Mouse (Mus musculus) neural tube, embryonic 15.5 days (tissue): ENCODE data around the gene Rnf126. TPM values are rescaled to one million over a fixed set of nuclear protein-coding genes. Genes with fewer than 3 reads are reported as not detected.

Experiments
- ATAC-seq: fragments of 200-750 bp; cut with Nextera tagmentation; 2 replicates; pipeline ENCODE4 v1.8.0; 2017; ENCODE audit warnings: mild to moderate bottlenecking, moderate TSS enrichment, moderate library complexity; ENCODE audit not compliant: low FRiP score
- H3K27ac ChIP-seq: fragments of 300-500 bp; sonication (generic); replicated peaks from 2 replicates; pipeline ENCODE4 v1.5.1; 2015; ENCODE audit warnings: mild to moderate bottlenecking, inconsistent platforms
- H3K27me3 ChIP-seq: fragments of 300-500 bp; sonication (generic); replicated peaks from 2 replicates; pipeline ENCODE4 v1.6.1; 2015; ENCODE audit warnings: inconsistent platforms
- H3K36me3 ChIP-seq: fragments of 300-500 bp; sonication (generic); 2 replicates; pipeline ENCODE4 v1.6.1; 2015; ENCODE audit warnings: inconsistent platforms
- H3K4me1 ChIP-seq: fragments of 300-500 bp; sonication (generic); 2 replicates; pipeline ENCODE4 v1.6.1; 2015; ENCODE audit warnings: inconsistent platforms
- H3K4me2 ChIP-seq: fragments of 300-500 bp; sonication (generic); 2 replicates; pipeline ENCODE4 v1.6.1; 2015; ENCODE audit warnings: inconsistent platforms, mild to moderate bottlenecking, moderate library complexity
- H3K4me3 ChIP-seq: fragments of 300-500 bp; sonication (generic); replicated peaks from 2 replicates; pipeline ENCODE4 v1.5.1; 2015; ENCODE audit warnings: mild to moderate bottlenecking, inconsistent platforms
- H3K9ac ChIP-seq: fragments of 300-500 bp; sonication (generic); replicated peaks from 2 replicates; pipeline ENCODE4 v1.6.1; 2015; ENCODE audit warnings: mild to moderate bottlenecking, inconsistent platforms
- H3K9me3 ChIP-seq: fragments of 300-500 bp; sonication (generic); replicated peaks from 2 replicates; pipeline ENCODE4 v1.6.1; 2016; ENCODE audit warnings: inconsistent platforms
- WGBS: fragments of 180-500 bp; shearing (Covaris S2); methylation state at CpG from one replicate; pipeline ENCODE4 v1.1.7; 2015; ENCODE audit warnings: mixed read lengths; 5-methylcytosine and 5-hydroxymethylcytosine counted together
- polyA plus RNA-seq: library from polyadenylated mRNA; unstranded; fragments of >200 nt; fragmentation: Nextera tagmentation; extraction: Ambion mirVana; gene quantifications from 2 replicates; pipeline ENCODE4 v1.2.1, GENCODE M21; 2015

Rnf126 gene
- polyA plus RNA-seq, 1 experiment from 2014 or later: 110 TPM

DNA sequence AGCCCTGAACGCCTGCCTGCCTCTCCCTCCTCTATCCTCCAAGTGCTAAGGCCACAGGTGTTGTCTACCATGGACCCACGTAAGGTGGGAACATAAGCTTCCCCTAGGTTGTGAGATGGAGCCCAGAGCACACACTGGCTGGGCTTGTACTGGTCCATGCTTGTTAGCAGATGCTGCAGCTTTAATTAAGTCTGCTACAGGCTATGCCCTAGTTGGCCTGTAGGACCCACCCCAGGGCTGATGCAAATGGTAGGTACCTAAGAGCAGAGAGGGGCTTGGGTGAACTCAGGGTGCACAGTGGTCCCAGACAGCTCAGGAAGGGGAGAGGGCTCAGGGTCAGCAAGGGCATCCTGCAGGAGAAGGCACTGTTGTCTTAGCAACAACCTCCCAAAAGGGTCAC lies 22.8 kb upstream of the Rnf126 start:
- no peak overlapping the region for H3K4me2 ChIP-seq
- H3K36me3 ChIP-seq: no peaks in the 10 kb centered on the region
- no peak overlapping the region for H3K9ac ChIP-seq
- no peaks in the 10 kb centered on the region for H3K9me3 ChIP-seq
- H3K4me3 ChIP-seq: no peak overlapping the region
- no peak overlapping the region for H3K27ac ChIP-seq
- peaks cover 13% of the 10 kb centered on the region for H3K4me1 ChIP-seq
- 56% methylated on average over 2 of the region's 2 CpGs for WGBS
- 0 out of 2 replicates have a peak, but pooled peaks cover 5% of the 10 kb centered on the region for H3K27me3 ChIP-seq
- ATAC-seq: no peak

DNA sequence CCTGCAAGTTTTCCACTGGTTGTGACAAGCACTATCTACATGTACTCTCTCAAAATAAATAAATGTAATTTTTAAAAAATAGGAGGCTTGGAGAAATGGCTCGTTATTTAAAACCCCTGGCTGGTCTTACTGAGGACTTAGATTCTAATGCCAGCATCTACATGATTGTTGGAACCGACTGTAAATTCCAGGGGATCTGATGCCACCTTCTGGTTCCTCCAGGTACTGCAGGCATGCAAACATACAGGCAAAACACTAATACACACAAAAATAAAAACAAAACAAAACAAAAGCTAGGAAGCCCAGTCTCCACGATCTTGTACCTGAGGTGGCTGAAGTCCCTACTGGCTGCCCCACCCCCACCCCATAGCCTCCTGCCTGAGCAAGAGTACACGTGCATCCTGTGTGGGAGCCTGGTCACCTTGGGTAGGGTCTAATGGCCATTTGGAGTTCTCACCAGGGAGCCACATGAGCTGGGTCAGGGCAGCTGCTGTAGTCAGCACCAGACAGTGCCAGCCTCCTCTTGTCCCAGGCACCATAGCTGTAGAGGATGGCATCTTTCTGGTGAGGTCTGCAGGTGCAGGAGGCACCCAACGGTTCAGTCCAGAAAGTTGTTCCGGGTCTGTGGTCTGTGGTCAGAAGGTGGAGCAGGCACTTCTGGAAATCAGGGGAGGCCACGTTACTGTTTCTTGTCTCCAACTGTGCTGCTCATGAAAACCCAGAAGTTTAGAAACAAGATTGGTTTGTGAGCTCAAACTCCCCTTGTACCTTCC lies 21.8 kb upstream of the Rnf126 start:
- H3K9ac ChIP-seq: no peak overlapping the region
- H3K9me3 ChIP-seq: no peaks in the 10 kb centered on the region
- 0 out of 2 replicates have a peak, but pooled peaks cover 5% of the 10 kb centered on the region for H3K27me3 ChIP-seq
- no peaks in the 10 kb centered on the region for H3K36me3 ChIP-seq
- H3K4me2 ChIP-seq: no peak overlapping the region
- peaks cover 9% of the 10 kb centered on the region for H3K4me1 ChIP-seq
- no peak overlapping the region for H3K27ac ChIP-seq
- WGBS: 38% methylated on average over 7 of the region's 7 CpGs
- H3K4me3 ChIP-seq: no peak overlapping the region
- no peak for ATAC-seq

DNA sequence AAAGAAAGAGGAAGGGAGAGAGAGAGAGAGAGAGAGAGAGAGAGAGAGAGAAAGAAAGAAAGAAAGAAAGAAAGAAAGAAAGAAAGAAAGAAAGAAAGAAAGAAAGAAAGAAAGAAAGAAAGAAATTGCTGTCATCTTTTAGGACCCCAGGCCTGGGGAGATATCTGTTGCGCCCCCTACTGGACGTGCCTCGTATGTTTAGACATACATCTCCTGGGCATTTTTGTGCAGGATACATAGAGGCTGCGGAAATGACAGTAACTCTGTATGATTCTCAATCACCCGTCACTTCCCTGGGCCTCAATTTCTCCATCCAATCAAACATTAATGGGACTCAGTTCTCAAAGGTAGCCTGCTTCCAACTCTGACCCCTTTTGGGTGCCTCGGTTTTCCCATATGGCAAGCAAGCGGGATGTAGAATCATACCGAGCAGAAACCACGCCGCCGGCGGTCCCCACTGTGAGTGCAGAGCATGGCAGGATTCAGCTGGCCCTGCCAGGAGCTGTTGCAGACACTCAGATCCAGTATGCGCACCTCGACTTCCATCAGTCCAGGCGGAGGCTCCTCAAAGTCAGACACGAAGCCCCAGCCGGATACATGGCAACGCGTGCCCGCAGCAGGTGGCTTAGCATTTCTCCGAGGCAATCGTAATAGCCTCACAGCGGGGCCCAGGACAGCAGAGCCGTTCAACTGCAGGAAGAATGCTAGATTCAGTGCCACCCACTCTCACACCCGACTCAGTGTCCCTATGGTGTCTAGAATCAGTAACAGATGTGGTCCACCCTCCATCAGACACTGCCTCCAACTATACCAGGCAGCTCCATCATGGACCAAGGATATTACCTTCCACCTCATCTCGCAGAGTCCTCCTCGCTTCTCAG lies 17.4 kb upstream of the Rnf126 start:
- no peak for ATAC-seq
- H3K9me3 ChIP-seq: no peaks in the 10 kb centered on the region
- H3K4me1 ChIP-seq: peaks cover 20% of the 10 kb centered on the region
- H3K27ac ChIP-seq: no peak overlapping the region
- 31% methylated on average over 27 of the region's 27 CpGs for WGBS
- no peak overlapping the region for H3K9ac ChIP-seq
- no peak overlapping the region for H3K4me3 ChIP-seq
- no peaks in the 10 kb centered on the region for H3K36me3 ChIP-seq
- peaks cover 17% of the 10 kb centered on the region for H3K27me3 ChIP-seq
- H3K4me2 ChIP-seq: no peak overlapping the region

DNA sequence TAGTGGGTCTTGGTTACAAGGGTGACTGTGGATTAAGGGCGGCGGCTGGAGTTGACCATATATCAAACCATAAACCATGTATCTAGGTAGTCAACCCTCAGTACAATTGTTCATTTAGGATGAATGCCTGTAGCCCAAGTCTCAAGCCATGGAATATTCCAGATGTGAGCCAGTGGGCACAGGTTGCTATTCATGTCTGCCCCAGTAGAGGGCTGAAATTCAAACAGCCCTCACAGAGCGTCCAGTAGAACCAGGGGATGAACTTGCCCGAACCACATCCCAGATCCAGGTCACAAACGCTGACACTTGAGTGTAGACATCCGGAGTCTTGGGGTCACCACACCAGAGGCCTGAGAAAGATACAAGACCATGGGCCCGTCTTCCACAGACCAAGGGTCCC lies 16.3 kb upstream of the Rnf126 start:
- Histone ChIP-seq H3K9me3 (no peaks in the 10 kb centered on the region), H3K4me2 (no peak overlapping the region), H3K4me3 (no peak overlapping the region), H3K4me1 (peaks cover 24% of the 10 kb centered on the region), H3K27ac (no peak overlapping the region), H3K9ac (no peak overlapping the region), H3K36me3 (no peaks in the 10 kb centered on the region), H3K27me3 (peaks cover 28% of the 10 kb centered on the region)
- WGBS: 76% methylated on average over 7 of the region's 7 CpGs
- no peak for ATAC-seq

DNA sequence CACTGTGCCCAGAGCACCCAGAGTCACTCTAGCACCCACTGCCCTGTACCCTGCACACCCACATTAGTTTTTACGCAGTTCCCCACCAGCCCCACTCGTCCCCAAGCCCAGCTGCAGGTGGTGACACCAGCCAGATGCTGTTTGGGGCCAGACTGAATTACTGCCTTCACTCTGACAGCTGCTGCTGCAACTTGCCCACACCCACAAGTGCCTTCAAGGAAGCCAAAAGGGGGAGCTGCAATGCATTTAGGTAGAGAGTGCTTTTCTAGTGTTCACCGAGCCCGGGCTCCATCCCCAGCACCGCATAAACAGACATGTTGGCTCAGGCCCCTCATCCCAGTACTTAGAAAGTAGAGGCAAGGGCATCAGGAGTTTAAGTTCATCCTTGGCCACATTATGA lies 15.2 kb upstream of the Rnf126 start:
- Histone ChIP-seq H3K4me1 (peaks cover 35% of the 10 kb centered on the region), H3K27ac (no peak overlapping the region), H3K4me3 (no peak overlapping the region), H3K9me3 (no peaks in the 10 kb centered on the region), H3K36me3 (no peaks in the 10 kb centered on the region), H3K27me3 (peaks cover 39% of the 10 kb centered on the region), H3K9ac (no peak overlapping the region), H3K4me2 (no peak overlapping the region)
- 55% methylated on average over 5 of the region's 5 CpGs for WGBS
- ATAC-seq: no peak

DNA sequence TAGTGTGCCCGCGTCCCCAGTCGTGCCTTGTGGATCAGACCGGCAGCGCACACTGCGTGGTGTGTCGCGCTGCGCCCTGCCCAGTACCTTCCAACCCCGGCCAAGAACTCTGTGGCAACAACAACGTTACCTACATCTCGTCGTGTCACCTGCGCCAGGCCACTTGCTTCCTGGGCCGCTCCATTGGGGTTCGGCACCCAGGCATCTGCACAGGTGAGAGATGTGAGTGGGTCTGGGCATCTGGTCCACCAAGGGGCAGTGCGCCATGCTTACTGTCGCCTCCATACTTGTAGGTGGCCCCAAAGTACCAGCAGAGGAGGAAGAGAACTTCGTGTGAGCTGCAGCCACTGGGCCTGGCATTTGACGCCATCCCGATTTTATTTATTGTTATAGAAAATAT lies 14.4 kb upstream of the Rnf126 start:
- peak overlapping the region; percentile 49 for H3K4me3 ChIP-seq
- ATAC-seq: peak; percentile 5; the same call in 1 of the 2 replicates
- H3K9ac ChIP-seq: no peak overlapping the region
- no peaks in the 10 kb centered on the region for H3K9me3 ChIP-seq
- no peaks in the 10 kb centered on the region for H3K36me3 ChIP-seq
- 27% methylated on average over 21 of the region's 21 CpGs for WGBS
- H3K4me2 ChIP-seq: peak overlapping the region; percentile 90
- no peak overlapping the region for H3K27ac ChIP-seq
- H3K27me3 ChIP-seq: peaks cover 46% of the 10 kb centered on the region
- peaks cover 37% of the 10 kb centered on the region for H3K4me1 ChIP-seq

DNA sequence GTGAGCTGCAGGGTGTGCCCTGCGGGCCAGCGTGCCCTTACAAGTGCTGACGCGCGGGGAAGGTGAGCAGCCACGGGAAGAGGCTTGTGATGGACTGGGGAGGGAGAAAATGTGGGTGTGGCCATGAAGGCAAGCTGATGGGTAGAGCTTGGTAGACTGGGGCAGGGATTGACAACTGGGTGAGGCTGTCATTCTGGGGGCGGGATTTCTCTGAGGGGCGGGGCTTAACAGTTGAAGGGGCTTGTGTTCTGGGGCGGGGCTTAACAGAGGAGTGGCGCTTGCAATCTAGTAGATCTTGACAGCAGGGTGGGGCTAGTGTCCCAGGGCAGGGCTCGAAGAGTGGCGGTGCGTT lies 13.9 kb upstream of the Rnf126 start:
- 0% methylated on average over 13 of the region's 13 CpGs for WGBS
- Histone ChIP-seq H3K9me3 (no peaks in the 10 kb centered on the region), H3K27ac (0 out of 2 replicates have a peak overlapping the region, but pooled peaks have one; percentile 45), H3K4me3 (peak overlapping the region; percentile 49), H3K4me1 (peaks cover 37% of the 10 kb centered on the region), H3K4me2 (peak overlapping the region; percentile 90), H3K27me3 (peaks cover 46% of the 10 kb centered on the region), H3K36me3 (no peaks in the 10 kb centered on the region), H3K9ac (peak overlapping the region; percentile 45)
- ATAC-seq: no peak; the same call in 1 of the 2 replicates

DNA sequence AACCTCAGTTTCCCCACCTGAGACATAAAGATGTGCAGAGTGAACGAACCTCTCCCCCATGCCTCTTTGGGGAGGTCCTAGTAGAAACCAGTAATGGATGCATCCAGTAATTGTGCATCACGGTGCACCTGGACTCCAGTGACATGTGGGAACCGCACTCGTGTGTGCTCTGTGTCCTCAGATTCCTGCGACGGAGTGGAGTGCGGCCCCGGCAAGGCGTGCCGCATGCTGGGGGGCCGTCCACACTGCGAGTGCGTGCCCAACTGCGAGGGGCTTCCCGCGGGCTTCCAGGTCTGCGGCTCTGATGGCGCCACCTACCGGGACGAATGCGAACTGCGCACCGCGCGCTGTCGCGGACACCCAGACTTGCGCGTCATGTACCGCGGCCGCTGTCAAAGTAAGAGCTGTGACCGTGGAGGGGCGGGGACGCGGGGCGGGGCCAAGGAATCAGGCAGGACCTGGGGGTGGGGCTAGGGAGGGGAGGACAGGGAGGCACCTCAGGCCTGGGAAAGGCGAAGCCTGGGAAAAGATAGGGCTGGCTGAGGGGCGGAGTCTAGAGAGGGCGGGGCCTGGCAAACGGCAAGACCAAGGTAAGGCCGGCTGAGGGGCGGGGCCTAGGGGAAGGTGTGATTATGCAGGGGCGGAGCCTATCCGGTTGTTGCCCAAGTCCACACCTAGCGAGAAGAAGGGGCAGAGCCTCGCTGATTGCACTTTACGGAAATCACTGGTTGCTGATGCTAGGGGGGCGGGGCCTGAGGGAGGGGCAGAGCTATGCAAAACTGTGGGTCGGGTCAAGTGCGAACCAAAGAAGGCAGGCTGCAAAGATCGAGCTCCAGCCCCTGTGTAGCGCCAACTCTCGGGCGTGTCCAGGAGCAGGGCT lies 13.3 kb upstream of the Rnf126 start:
- 2% methylated on average over 55 of the region's 55 CpGs for WGBS
- H3K4me3 ChIP-seq: peak overlapping the region; percentile 49
- peaks cover 45% of the 10 kb centered on the region for H3K27me3 ChIP-seq
- H3K27ac ChIP-seq: 0 out of 2 replicates have a peak overlapping the region, but pooled peaks have one; percentile 45
- peak; percentile 91 for ATAC-seq
- peak overlapping the region; percentile 90 for H3K4me2 ChIP-seq
- H3K9me3 ChIP-seq: no peaks in the 10 kb centered on the region
- H3K4me1 ChIP-seq: peaks cover 37% of the 10 kb centered on the region
- peak overlapping the region; percentile 45 for H3K9ac ChIP-seq
- H3K36me3 ChIP-seq: no peaks in the 10 kb centered on the region

DNA sequence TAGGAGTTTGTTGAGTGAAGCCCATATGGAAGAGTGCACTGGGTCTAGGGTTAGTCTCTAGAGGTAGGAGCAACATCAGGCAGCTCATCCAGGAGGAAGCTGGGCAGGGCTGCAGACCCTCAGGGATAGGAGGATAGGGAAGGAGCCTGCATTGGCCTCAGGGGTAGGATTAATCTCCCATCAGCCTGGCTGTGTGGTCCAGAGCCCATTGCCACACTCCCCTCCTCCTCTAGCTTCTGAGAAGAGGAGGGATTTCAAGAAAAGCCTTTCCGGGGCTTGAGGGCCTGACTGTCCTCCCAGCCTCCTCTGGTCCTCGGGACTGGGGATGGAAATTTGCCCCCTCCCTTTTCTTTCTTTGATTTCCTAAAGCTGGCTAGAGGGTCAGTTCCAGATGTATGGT lies 12.4 kb upstream of the Rnf126 start:
- no peak overlapping the region for H3K27ac ChIP-seq
- peaks cover 41% of the 10 kb centered on the region for H3K27me3 ChIP-seq
- H3K4me2 ChIP-seq: peak overlapping the region; percentile 90; the same call in 1 of the 2 replicates
- H3K4me3 ChIP-seq: no peak overlapping the region
- peaks cover 36% of the 10 kb centered on the region for H3K4me1 ChIP-seq
- H3K9ac ChIP-seq: no peak overlapping the region
- no peaks in the 10 kb centered on the region for H3K9me3 ChIP-seq
- ATAC-seq: no peak
- no peaks in the 10 kb centered on the region for H3K36me3 ChIP-seq
- WGBS: 19% methylated on average over 2 of the region's 2 CpGs

DNA sequence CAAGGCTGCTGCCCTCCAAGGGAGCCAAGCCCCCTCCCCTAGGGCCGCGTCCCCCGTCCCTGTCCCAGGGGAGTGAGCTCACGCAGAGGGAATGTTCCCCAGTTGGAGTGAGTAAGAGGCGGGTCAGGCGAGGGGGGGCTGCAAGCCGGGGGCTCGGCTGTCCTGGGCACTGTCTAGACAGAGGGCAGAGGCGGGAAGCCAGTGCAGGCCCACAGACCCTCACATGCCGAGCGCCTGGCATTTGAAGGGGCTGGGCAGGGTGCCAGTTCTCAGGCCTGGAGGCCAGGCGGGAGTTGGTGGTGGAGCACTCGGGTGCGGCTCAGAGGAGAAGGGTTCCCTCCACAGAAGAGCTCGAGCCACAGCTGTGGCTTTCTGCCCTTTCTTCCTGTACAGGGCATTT lies 11.3 kb upstream of the Rnf126 start:
- Histone ChIP-seq H3K27ac (no peak overlapping the region), H3K36me3 (no peaks in the 10 kb centered on the region), H3K9ac (no peak overlapping the region), H3K4me1 (peaks cover 34% of the 10 kb centered on the region), H3K9me3 (no peaks in the 10 kb centered on the region), H3K4me3 (no peak overlapping the region), H3K27me3 (peaks cover 41% of the 10 kb centered on the region), H3K4me2 (no peak overlapping the region)
- 7% methylated on average over 15 of the region's 15 CpGs for WGBS
- no peak for ATAC-seq

DNA sequence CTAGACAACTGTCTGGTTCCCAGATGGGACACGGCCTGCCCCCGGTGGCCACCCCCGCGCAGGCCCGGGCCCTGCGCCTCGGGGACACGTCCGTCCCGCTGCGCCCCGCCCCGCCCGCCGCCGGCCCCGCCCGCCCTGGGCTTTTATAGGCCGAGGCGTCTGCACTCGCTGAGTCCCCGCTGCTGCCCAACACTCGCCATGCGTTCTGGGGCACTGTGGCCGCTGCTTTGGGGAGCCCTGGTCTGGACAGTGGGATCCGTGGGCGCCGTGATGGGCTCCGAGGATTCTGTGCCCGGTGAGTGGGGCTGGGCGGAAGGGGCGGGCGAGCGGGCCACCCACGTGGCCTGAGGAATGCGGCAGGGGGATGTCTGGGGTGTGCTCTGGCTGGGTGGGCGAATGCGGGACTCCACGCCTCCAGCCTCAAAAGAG lies 10.4 kb upstream of the Rnf126 start, which contains the start of gene Fstl3:
Gene Fstl3 (plus strand): TSS at position 170 of the 429 bp plus-strand sequence.
- peaks cover 41% of the 10 kb centered on the region for H3K27me3 ChIP-seq
- H3K9ac ChIP-seq: peak within 1 kb of the TSS; percentile 20
- H3K4me1 ChIP-seq: peaks cover 34% of the 10 kb centered on the region
- no peak for ATAC-seq
- under 1% methylated on average over 38 of the region's 39 CpGs for WGBS
- no peak within 1 kb of the TSS for H3K27ac ChIP-seq
- peak within 1 kb of the TSS; percentile 30 for H3K4me3 ChIP-seq
- no peaks in the 10 kb centered on the region for H3K9me3 ChIP-seq
- H3K36me3 ChIP-seq: no peaks in the 10 kb centered on the region
- H3K4me2 ChIP-seq: peak within 1 kb of the TSS; percentile 54
